Mouse (Mus musculus) right cerebral cortex, postnatal 4 days (tissue): ENCODE results near the gene 4933436I01Rik.

Source experiments
- DNase-seq: peaks from one replicate; pipeline ENCODE4 v3.0.0-alpha.2; 2022

4933436I01Rik gene

GRCm38 (mm10) chrX:67921350-67921749 is at the start of gene 4933436I01Rik:
Gene 4933436I01Rik (minus strand): TSS chrX:67921450.
- no peak for DNase-seq

- DNase-seq = no peak
Measured at GRCm38 (mm10) chrX:67924769-67925470, 3.7 kb upstream of the 4933436I01Rik start.

GRCm38 (mm10) chrX:67883406-67883805 is 37.8 kb downstream of the 4933436I01Rik start:
- no peak for DNase-seq
